Mouse (Mus musculus) lung, embryonic 14.5 days (tissue): Measurements from ENCODE around the gene Ifi35. TPM values are rescaled to one million over a fixed set of nuclear protein-coding genes. Genes with fewer than 3 reads are reported as not detected.

Experiments used
- ATAC-seq: fragments of 200-750 bp; cut with Nextera tagmentation; 2 replicates; pipeline ENCODE4 v1.8.0; 2017; ENCODE audit warnings: mild to moderate bottlenecking, moderate TSS enrichment, moderate library complexity; ENCODE audit not compliant: insufficient read depth
- DNase-seq: peaks from one replicate; pipeline ENCODE4 v3.0.0-alpha.2; 2015
- H3K27ac ChIP-seq: fragments of 300-500 bp; sonication (generic); 2 replicates; pipeline ENCODE4 v1.5.1; 2014; ENCODE audit warnings: low read depth, mild to moderate bottlenecking, moderate library complexity
- H3K27me3 ChIP-seq: fragments of 300-500 bp; sonication (generic); 2 replicates; pipeline ENCODE4 v1.6.1; 2014; ENCODE audit warnings: low read length, control low read depth; ENCODE audit not compliant: insufficient read depth
- H3K36me3 ChIP-seq: fragments of 300-500 bp; sonication (generic); 2 replicates; pipeline ENCODE4 v1.6.1; 2014; ENCODE audit warnings: control low read depth; ENCODE audit not compliant: insufficient read depth
- H3K4me1 ChIP-seq: fragments of 300-500 bp; sonication (generic); 2 replicates; pipeline ENCODE4 v1.6.1; 2014; ENCODE audit warnings: antibody characterized with exemption, control low read depth; ENCODE audit not compliant: insufficient read depth
- H3K4me2 ChIP-seq: fragments of 300-500 bp; sonication (generic); 2 replicates; pipeline ENCODE4 v1.6.1; 2014; ENCODE audit warnings: mild to moderate bottlenecking
- H3K4me3 ChIP-seq: fragments of 300-500 bp; sonication (generic); 2 replicates; pipeline ENCODE4 v1.5.1; 2014; ENCODE audit warnings: low read depth, low read length
- H3K9ac ChIP-seq: fragments of 300-500 bp; sonication (generic); 2 replicates; pipeline ENCODE4 v1.6.1; 2014
- H3K9me3 ChIP-seq: fragments of 300-500 bp; sonication (generic); 2 replicates; pipeline ENCODE4 v1.6.1; 2016; ENCODE audit warnings: low read depth, low read length, control low read depth
- CTCF ChIP-seq: IDR thresholded peaks from 2 replicates; pipeline ENCODE4 v1.5.1; 2016; ENCODE audit warnings: antibody characterized with exemption, low read depth
- WGBS: fragments of 180-500 bp; shearing (Covaris S2); extraction: QIAGEN DNeasy Blood & Tissue Kit; methylation state at CpG from one replicate; pipeline ENCODE4 v1.1.7; 2014; 5-methylcytosine and 5-hydroxymethylcytosine counted together
- polyA plus RNA-seq: library from polyadenylated mRNA; unstranded; fragments of >200 nt; fragmentation: Nextera tagmentation; extraction: Ambion mirVana; gene quantifications from 2 replicates; pipeline ENCODE4 v1.2.1, GENCODE M21; 2014

Ifi35 gene
- polyA plus RNA-seq, 1 experiment from 2014 or later = 11.4 TPM

- H3K36me3 ChIP-seq = no peaks in the 10 kb centered on the region
- no peak overlapping the region for H3K27ac ChIP-seq
- WGBS = 82% methylated on average over 5 of the region's 5 CpGs
- H3K4me2 ChIP-seq = no peak overlapping the region
- DNase-seq (no peak), ATAC-seq (no peak)
- no peak overlapping the region for H3K4me3 ChIP-seq
- H3K27me3 ChIP-seq = no peaks in the 10 kb centered on the region
- TF ChIP-seq CTCF = no peak
- no peaks in the 10 kb centered on the region for H3K9me3 ChIP-seq
- peaks cover 6% of the 10 kb centered on the region; the same call in 1 of the 2 replicates for H3K4me1 ChIP-seq
- no peak overlapping the region for H3K9ac ChIP-seq
Measured at GRCm38 (mm10) chr11:101420148-101420547, 28.1 kb upstream of the Ifi35 start.

DNA sequence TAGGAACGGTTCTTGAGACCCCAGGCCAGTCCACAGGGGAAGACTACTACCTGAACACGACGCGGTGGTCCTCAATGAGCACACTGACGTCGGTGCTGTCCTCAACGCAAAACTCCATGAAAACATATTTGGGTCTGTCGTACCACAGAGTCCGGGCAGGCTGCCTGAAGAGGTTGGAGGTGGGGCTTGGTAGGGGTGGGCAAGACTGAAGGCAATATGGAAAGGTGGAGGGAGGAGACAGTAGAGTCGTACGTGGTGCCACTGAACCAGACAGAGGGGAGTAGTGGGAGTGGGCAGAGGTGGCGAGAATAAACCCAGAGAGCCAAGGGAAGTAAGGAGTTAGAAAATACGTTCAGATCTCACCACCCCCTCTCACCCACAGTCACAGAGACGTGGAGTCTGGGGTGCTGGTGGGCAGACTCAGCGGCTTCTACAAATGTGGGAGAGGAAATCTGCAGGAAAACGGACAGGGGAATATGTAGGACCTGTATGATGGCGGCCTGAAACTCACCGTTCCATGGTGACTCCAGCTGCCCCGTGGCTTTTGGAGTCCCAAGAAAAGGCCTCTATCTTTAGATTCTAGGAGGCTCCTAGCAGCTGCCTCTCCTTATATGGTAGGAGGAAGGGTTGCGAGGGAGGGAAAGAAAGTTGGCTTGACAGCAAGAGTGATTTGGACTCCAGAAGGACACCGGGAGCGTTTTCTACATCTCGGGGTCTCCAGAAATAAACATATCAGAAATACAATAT lies 23.9 kb upstream of the Ifi35 start, which contains the start of gene Gm27029:
Gene Gm27029 (minus strand): TSS at position 692 of the 747 bp plus-strand sequence.
- peaks cover 14% of the 10 kb centered on the region for H3K4me1 ChIP-seq
- TF ChIP-seq CTCF = no peak
- ATAC-seq = peak; percentile 84
- DNase-seq = peak; percentile 44
- peak within 1 kb of the TSS; percentile 78 for H3K9ac ChIP-seq
- 4% methylated on average over 23 of the region's 23 CpGs for WGBS
- H3K27ac ChIP-seq = peak within 1 kb of the TSS; percentile 89
- peak within 1 kb of the TSS; percentile 92 for H3K4me2 ChIP-seq
- H3K4me3 ChIP-seq = peak within 1 kb of the TSS; percentile 94
- H3K9me3 ChIP-seq = no peaks in the 10 kb centered on the region
- 0 out of 2 replicates have a peak, but pooled peaks cover 3% of the 10 kb centered on the region for H3K36me3 ChIP-seq
- H3K27me3 ChIP-seq = no peaks in the 10 kb centered on the region

DNA sequence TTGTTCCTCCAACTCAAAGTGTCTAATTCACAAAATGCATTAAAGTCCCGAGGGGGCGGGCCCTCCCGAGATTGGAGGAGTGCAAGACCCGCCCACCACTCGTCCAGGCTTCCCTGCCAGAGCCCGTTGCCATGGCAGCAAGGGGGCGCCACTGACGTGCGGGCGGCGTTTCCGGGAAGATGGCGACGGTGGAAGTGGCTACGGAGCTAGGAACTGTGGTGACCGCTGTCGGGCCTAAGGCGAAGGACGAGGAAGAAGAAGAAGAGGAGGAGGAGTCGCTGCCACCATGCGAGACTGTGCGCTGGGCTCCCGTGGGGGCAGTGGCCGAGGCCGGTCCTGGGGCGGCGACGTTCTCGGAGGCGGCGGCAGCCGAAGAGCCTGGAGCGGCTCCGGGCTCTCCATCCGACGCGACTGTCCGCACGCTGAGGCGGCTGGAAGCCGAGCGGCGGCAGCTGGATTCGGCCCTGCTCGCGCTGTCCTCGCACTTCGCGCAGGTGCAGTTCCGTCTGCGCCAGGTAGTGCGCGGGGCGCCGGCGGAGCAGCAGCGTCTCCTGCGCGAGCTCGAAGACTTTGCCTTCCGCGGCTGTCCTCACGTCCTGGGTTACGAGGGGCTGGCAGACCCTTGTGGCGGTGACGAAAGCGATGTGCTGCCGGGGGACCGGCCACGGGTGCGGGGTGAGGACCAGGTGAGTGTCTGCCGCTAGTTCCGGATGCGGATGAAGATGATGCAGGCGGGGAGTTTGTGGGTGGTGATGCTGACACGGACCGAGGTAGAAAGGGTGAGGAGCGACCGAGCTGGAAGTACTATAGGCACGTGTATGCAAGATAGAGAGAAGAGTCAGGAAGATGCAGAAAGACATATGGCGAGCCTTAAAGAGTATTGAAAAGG lies 23.0 kb upstream of the Ifi35 start, which contains the start of the genes Rundc1 and Ptges3l:
Gene Rundc1 (plus strand): TSS at position 161 of the 889 bp plus-strand sequence.
Gene Ptges3l (minus strand): TSS at position 409 of the 889 bp plus-strand sequence.
- H3K4me1 ChIP-seq = peaks cover 14% of the 10 kb centered on the region
- peak within 1 kb of the TSS; percentile 78 for H3K9ac ChIP-seq
- peak within 1 kb of the TSS; percentile 94 for H3K4me3 ChIP-seq
- peak within 1 kb of the TSS; percentile 89 for H3K27ac ChIP-seq
- TF ChIP-seq CTCF = peak; percentile 65
- H3K4me2 ChIP-seq = peak within 1 kb of the TSS; percentile 92
- no peaks in the 10 kb centered on the region for H3K27me3 ChIP-seq
- peak; percentile 95 for ATAC-seq
- H3K36me3 ChIP-seq = peaks cover 12% of the 10 kb centered on the region
- no peaks in the 10 kb centered on the region for H3K9me3 ChIP-seq
- under 1% methylated on average over 80 of the region's 81 CpGs for WGBS
- DNase-seq = peak; percentile 99

DNA sequence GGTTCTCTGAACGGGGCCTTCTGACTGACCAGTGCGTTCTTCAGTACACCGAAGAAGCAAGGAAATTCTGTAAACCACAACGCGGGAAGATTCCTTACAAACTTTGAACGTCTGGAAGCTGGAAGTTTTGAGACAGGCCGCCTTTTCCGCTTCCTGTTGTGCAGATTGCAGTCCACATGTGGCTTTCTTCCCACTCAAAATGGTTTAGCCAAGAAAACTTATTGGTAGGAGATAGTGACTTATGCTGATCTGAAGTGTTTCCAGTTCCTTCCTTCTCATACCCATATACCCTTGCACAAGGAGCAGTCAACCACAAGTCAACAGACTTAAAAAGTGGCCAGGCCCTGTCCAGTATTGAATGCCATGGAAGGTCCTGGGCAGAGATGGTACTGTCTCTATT lies 22.0 kb upstream of the Ifi35 start:
- peak overlapping the region; percentile 78 for H3K9ac ChIP-seq
- 49% methylated on average over 8 of the region's 8 CpGs for WGBS
- peaks cover 14% of the 10 kb centered on the region for H3K4me1 ChIP-seq
- H3K4me3 ChIP-seq = peak overlapping the region; percentile 94
- H3K27me3 ChIP-seq = no peaks in the 10 kb centered on the region
- no peak overlapping the region for H3K27ac ChIP-seq
- H3K9me3 ChIP-seq = no peaks in the 10 kb centered on the region
- peaks cover 17% of the 10 kb centered on the region for H3K36me3 ChIP-seq
- ATAC-seq (no peak), DNase-seq (peak; percentile 5)
- peak overlapping the region; percentile 92 for H3K4me2 ChIP-seq
- no peak for TF ChIP-seq CTCF

DNA sequence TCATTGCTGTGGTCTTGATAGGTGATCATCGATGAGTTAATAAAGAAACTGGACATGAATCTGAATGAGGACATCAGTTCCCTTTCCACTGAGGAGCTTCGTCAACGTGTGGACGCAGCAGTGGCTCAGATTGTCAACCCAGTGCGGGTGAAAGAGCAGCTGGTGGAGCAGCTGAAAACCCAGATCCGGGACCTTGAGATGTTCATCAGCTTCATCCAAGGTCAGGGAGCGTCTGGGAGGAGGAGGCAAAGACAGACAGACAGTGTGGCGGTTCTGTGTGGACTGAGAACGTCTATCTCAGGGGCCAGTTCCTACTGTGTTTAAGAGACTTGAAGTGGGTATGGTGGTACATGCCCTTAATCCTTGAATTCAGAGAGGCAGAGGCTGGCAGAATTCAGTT lies 16.9 kb upstream of the Ifi35 start:
- no peak overlapping the region for H3K4me2 ChIP-seq
- ATAC-seq (no peak), DNase-seq (no peak)
- TF ChIP-seq CTCF = no peak
- H3K9ac ChIP-seq = no peak overlapping the region
- H3K36me3 ChIP-seq = peaks cover 60% of the 10 kb centered on the region
- H3K27me3 ChIP-seq = no peaks in the 10 kb centered on the region
- peaks cover 4% of the 10 kb centered on the region for H3K4me1 ChIP-seq
- WGBS = 86% methylated on average over 9 of the region's 9 CpGs
- no peak overlapping the region for H3K27ac ChIP-seq
- no peak overlapping the region for H3K4me3 ChIP-seq
- H3K9me3 ChIP-seq = no peaks in the 10 kb centered on the region

- 88% methylated on average over 13 of the region's 13 CpGs for WGBS
- no peak for ATAC-seq
- no peak overlapping the region for H3K27ac ChIP-seq
- H3K36me3 ChIP-seq = peaks cover 60% of the 10 kb centered on the region
- H3K9me3 ChIP-seq = no peaks in the 10 kb centered on the region
- no peak for DNase-seq
- no peak overlapping the region for H3K4me2 ChIP-seq
- no peak overlapping the region for H3K4me3 ChIP-seq
- no peaks in the 10 kb centered on the region for H3K4me1 ChIP-seq
- no peak for TF ChIP-seq CTCF
- H3K9ac ChIP-seq = no peak overlapping the region
- no peaks in the 10 kb centered on the region for H3K27me3 ChIP-seq
Measured at GRCm38 (mm10) chr11:101433396-101433795, 14.8 kb upstream of the Ifi35 start.

DNA sequence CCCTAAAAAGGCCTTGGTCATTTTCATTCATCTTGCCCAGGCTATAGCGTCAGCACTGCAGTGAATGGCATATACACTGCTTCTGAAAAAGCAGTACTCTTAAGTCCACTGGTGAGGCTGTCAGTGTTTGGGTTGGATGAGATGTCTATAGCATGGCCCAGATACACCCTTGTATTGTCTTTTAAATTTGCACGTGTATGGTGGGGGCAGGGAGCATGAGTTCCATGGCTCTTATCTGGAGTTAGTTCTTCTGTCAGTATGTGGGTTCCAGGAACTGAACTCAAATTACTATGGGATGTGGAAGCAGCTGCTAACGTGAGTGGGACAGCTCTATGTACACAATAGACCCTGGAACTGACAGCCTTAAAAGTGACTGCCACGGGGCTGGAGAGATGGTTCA lies 12.4 kb upstream of the Ifi35 start:
- 68% methylated on average over 4 of the region's 4 CpGs for WGBS
- DNase-seq = no peak
- Histone ChIP-seq H3K36me3 (peaks cover 43% of the 10 kb centered on the region), H3K9me3 (no peaks in the 10 kb centered on the region), H3K27me3 (no peaks in the 10 kb centered on the region), H3K4me1 (no peaks in the 10 kb centered on the region), H3K4me2 (no peak overlapping the region), H3K9ac (no peak overlapping the region), H3K27ac (no peak overlapping the region), H3K4me3 (no peak overlapping the region)
- ATAC-seq = no peak
- TF ChIP-seq CTCF = no peak
